Mouse (Mus musculus) skeletal muscle tissue, postnatal 0 days (tissue): Measurements from ENCODE around the gene Cenpn. TPM values are rescaled to one million over a fixed set of nuclear protein-coding genes. Genes with fewer than 3 reads are reported as not detected.

Experiments
- polyA plus RNA-seq: library from polyadenylated mRNA; unstranded; fragments of >200 nt; fragmentation: Nextera tagmentation; extraction: Ambion mirVana; gene quantifications from 2 replicates; pipeline ENCODE4 v1.2.1, GENCODE M21; 2015

Gene Cenpn
- 7.4 and 8.0 TPM in 2 replicates for polyA plus RNA-seq

GRCm38 (mm10) chr8:116921337-116922059, at the start of gene Cenpn, which contains the start of gene Cmc2:
Gene Cenpn, plus strand, starts transcription at chr8:116921730.
Gene Cmc2, minus strand, starts transcription at chr8:116921455.

GRCm38 (mm10) chr8:116943161-116943554, 21.6 kb downstream of the Cenpn start, which contains the start of gene Atmin:
Gene Atmin, plus strand, starts transcription at chr8:116943393.

GRCm38 (mm10) chr8:116978631-116979256, 57.2 kb downstream of the Cenpn start, which contains the start of gene 1700030J22Rik:
Gene 1700030J22Rik, minus strand, starts transcription at chr8:116978959.

Other genes with a start within 250 kb of the Cenpn start
- gene Cdyl2, start 188.7 kb upstream of the Cenpn start, polyA plus RNA-seq = 9.8 and 10.6 TPM in 2 replicates
- 74.7 and 91.5 TPM in 2 replicates for gene Cmc2, start 275 bp upstream of the Cenpn start, polyA plus RNA-seq
- 6.0 and 6.7 TPM in 2 replicates for gene Atmin, start 21.7 kb downstream of the Cenpn start, polyA plus RNA-seq
- 0.21 and 0.43 TPM in 2 replicates for gene 1700030J22Rik, start 57.2 kb downstream of the Cenpn start, polyA plus RNA-seq
- gene Gcsh, start 71.8 kb downstream of the Cenpn start, polyA plus RNA-seq = 69.4 and 75.6 TPM in 2 replicates
- 0.02 and 0.14 TPM in 2 replicates for gene Pkd1l2, start 160.7 kb downstream of the Cenpn start, polyA plus RNA-seq
- 0.16 and 0.18 TPM in 2 replicates for gene Bco1, start 174.1 kb downstream of the Cenpn start, polyA plus RNA-seq
- 0.85 and 1.3 TPM in 2 replicates for gene Gan, start 236.4 kb downstream of the Cenpn start, polyA plus RNA-seq